In genomic region chr19:58695314-58695713, GRCm38 (mm10) we compare ENCODE assay signal across 47 mouse cellular contexts. TPM values are rescaled to one million over a fixed set of nuclear protein-coding genes. Genes with fewer than 3 reads are reported as not detected.
"Had no signal": no experiment of that assay in that cellular context is flagged by ENCODE, and none has a peak within 500 bp of the region (broad histone marks: within the 10 kb centered on the region; RNA-seq: fewer than 3 reads in every experiment).

No protein-coding gene starts in this region.

- ATAC-seq: hindbrain, embryonic 16.5 days; hindbrain, postnatal 0 days; inflammation-experienced regulatory T-cells, adult 6 months had no signal

- H3K36me3 ChIP-seq: heart, embryonic 10.5 days; heart, embryonic 12.5 days; heart, embryonic 13.5 days; heart, embryonic 15.5 days; hindbrain, embryonic 10.5 days; hindbrain, embryonic 12.5 days; hindbrain, embryonic 13.5 days; hindbrain, embryonic 15.5 days; kidney, embryonic 15.5 days had no signal

- H3K9me3 ChIP-seq: heart, embryonic 10.5 days; heart, embryonic 12.5 days; heart, embryonic 13.5 days; heart, embryonic 15.5 days; hindbrain, embryonic 10.5 days; hindbrain, embryonic 12.5 days; hindbrain, embryonic 13.5 days; hindbrain, embryonic 15.5 days; kidney, embryonic 15.5 days had no signal

- H3K9ac ChIP-seq: heart, embryonic 12.5 days; heart, embryonic 13.5 days; heart, embryonic 15.5 days; hindbrain, embryonic 12.5 days; hindbrain, embryonic 13.5 days; hindbrain, embryonic 14.5 days; hindbrain, embryonic 15.5 days; kidney, embryonic 15.5 days had no signal

- H3K4me1 ChIP-seq: heart, embryonic 10.5 days; hindbrain, embryonic 10.5 days; hindbrain, embryonic 12.5 days; hindbrain, embryonic 13.5 days; hindbrain, embryonic 15.5 days; kidney, embryonic 15.5 days had no signal

- H3K27ac ChIP-seq: heart, embryonic 10.5 days; heart, embryonic 13.5 days; heart, embryonic 15.5 days; hindbrain, embryonic 10.5 days; hindbrain, embryonic 12.5 days; hindbrain, embryonic 13.5 days; hindbrain, embryonic 14.5 days; hindbrain, embryonic 15.5 days; hindbrain, postnatal 0 days; kidney, embryonic 15.5 days; kidney, postnatal 0 days; layer of hippocampus, adult 2 months; left cerebral cortex, adult 2 months had no signal

- H3K27me3 ChIP-seq: heart, embryonic 12.5 days; heart, embryonic 13.5 days; heart, embryonic 15.5 days; hindbrain, embryonic 12.5 days; hindbrain, embryonic 13.5 days; hindbrain, embryonic 15.5 days; kidney, embryonic 15.5 days had no signal

- H3K4me3 ChIP-seq: heart, embryonic 10.5 days; heart, embryonic 12.5 days; heart, embryonic 13.5 days; heart, embryonic 15.5 days; hindbrain, embryonic 10.5 days; hindbrain, embryonic 12.5 days; hindbrain, embryonic 13.5 days; hindbrain, embryonic 15.5 days; kidney, embryonic 15.5 days; layer of hippocampus, adult 2 months; left cerebral cortex, adult 2 months had no signal

- H3K4me2 ChIP-seq: heart, embryonic 11.5 days; heart, embryonic 12.5 days; heart, embryonic 13.5 days; heart, embryonic 15.5 days; hindbrain, embryonic 12.5 days; hindbrain, embryonic 13.5 days; hindbrain, embryonic 14.5 days; hindbrain, embryonic 15.5 days; kidney, embryonic 15.5 days had no signal

- DNase-seq: heart, postnatal 10 days; heart, postnatal 14 days; heart, postnatal 36 days; heart, postnatal 4 days; kidney, adult 11 months; kidney, adult 18-20 months; kidney, adult 2 months; kidney, adult 8-10 months; kidney, adult 9 months; kidney, postnatal 10 days; kidney, postnatal 14 days; kidney, postnatal 25 days; kidney, postnatal 36 days; kidney, postnatal 4 days; layer of hippocampus, adult 9-11 months; layer of hippocampus, postnatal 36 days had no signal

RNA-seq across cellular contexts. Expression of gene Pnliprp1, which starts 33.4 kb away (rescaled TPM):
- total RNA-seq: heart, postnatal 14 days; heart, postnatal 25 days; heart, postnatal 36 days; hematopoietic stem cell, adult 5-6 weeks; hindbrain, postnatal 0 days; layer of hippocampus, adult 18-20 months; layer of hippocampus, adult 2 months; layer of hippocampus, adult 8-10 months; layer of hippocampus, postnatal 10 days; layer of hippocampus, postnatal 14 days; layer of hippocampus, postnatal 25 days; layer of hippocampus, postnatal 36 days; left cerebral cortex, adult 18-20 months; left cerebral cortex, adult 2 months; left cerebral cortex, adult 8-10 months had no signal
- polyA plus RNA-seq: hindbrain, embryonic 10.5 days; hindbrain, embryonic 11.5 days; hindbrain, embryonic 12.5 days; hindbrain, embryonic 14.5 days; hindbrain, embryonic 16.5 days; hindbrain, postnatal 0 days; inflammation-experienced regulatory T-cells, adult 6 months; kidney, postnatal 0 days had no signal

RNA-seq across cellular contexts. Expression of gene Pnlip, which starts 43.0 kb away (rescaled TPM):
- total RNA-seq: heart, postnatal 10 days; heart, postnatal 14 days; heart, postnatal 25 days; heart, postnatal 36 days; heart, postnatal 4 days; hematopoietic stem cell, adult 5-6 weeks had no signal
- polyA plus RNA-seq: heart, embryonic 10.5 days; heart, embryonic 11.5 days; heart, embryonic 12.5 days; heart, embryonic 13.5 days; heart, embryonic 14.5 days; heart, embryonic 15.5 days; heart, embryonic 16.5 days; inflammation-experienced regulatory T-cells, adult 6 months; kidney, adult 2 months; kidney, embryonic 14.5 days; kidney, embryonic 15.5 days; kidney, embryonic 16.5 days; kidney, postnatal 0 days had no signal
